Mouse (Mus musculus): ENCODE data around the gene Tbc1d17. TPM values are rescaled to one million over a fixed set of nuclear protein-coding genes. Genes with fewer than 3 reads are reported as not detected.

Tbc1d17 gene
- polyA plus RNA-seq, 1 experiment from 2014 or later = 60.9 TPM

GRCm38 (mm10) chr7:44857905-44858304 is 9.0 kb upstream of the Tbc1d17 start:
- ATAC-seq (ENCODE audit: low FRiP score) = no peak
- Histone ChIP-seq H3K9me3 (ENCODE audit: control insufficient read depth, low read length) (no peaks in the 10 kb centered on the region), H3K27me3 (ENCODE audit: control insufficient read depth, insufficient read depth, low read length) (no peaks in the 10 kb centered on the region), H3K9ac (ENCODE audit: low read depth, low read length) (peak overlapping the region; percentile 70), H3K4me2 (replicated peaks; ENCODE audit: low read depth, low read length) (peak overlapping the region; percentile 74), H3K4me1 (replicated peaks; ENCODE audit: control insufficient read depth, insufficient read depth, low read length) (peaks cover 16% of the 10 kb centered on the region), H3K27ac (ENCODE audit: low read depth, low read length) (no peak overlapping the region), H3K4me3 (ENCODE audit: low read depth, low read length) (peak overlapping the region; percentile 61), H3K36me3 (ENCODE audit: control insufficient read depth, insufficient read depth, low read length) (peaks cover under 1% of the 10 kb centered on the region; the same call in 1 of the 2 replicates)
- WGBS = 32% methylated on average over 8 of the region's 8 CpGs
- DNase-seq (ENCODE audit: low spot score) = peak; percentile 50

GRCm38 (mm10) chr7:44857042-44857552 is 8.2 kb upstream of the Tbc1d17 start, which contains the start of gene Pnkp:
Gene Pnkp (plus strand): TSS chr7:44857139.
- under 1% methylated on average over 32 of the region's 32 CpGs for WGBS
- peak within 1 kb of the TSS; percentile 70 for H3K9ac ChIP-seq (ENCODE audit: low read depth, low read length)
- H3K9me3 ChIP-seq (ENCODE audit: control insufficient read depth, low read length) = no peaks in the 10 kb centered on the region
- H3K4me1 ChIP-seq (replicated peaks; ENCODE audit: control insufficient read depth, insufficient read depth, low read length) = peaks cover 16% of the 10 kb centered on the region
- H3K4me3 ChIP-seq (ENCODE audit: low read depth, low read length) = peak within 1 kb of the TSS; percentile 61
- DNase-seq (ENCODE audit: low spot score) (peak; percentile 92), ATAC-seq (ENCODE audit: low FRiP score) (peak; percentile 36)
- no peaks in the 10 kb centered on the region; the same call in 1 of the 2 replicates for H3K36me3 ChIP-seq (ENCODE audit: control insufficient read depth, insufficient read depth, low read length)
- peak within 1 kb of the TSS; percentile 74 for H3K4me2 ChIP-seq (replicated peaks; ENCODE audit: low read depth, low read length)
- H3K27me3 ChIP-seq (ENCODE audit: control insufficient read depth, insufficient read depth, low read length) = no peaks in the 10 kb centered on the region
- H3K27ac ChIP-seq (ENCODE audit: low read depth, low read length) = peak within 1 kb of the TSS; percentile 87

GRCm38 (mm10) chr7:44856265-44856916 is 7.5 kb upstream of the Tbc1d17 start:
- DNase-seq (ENCODE audit: low spot score) (no peak), ATAC-seq (ENCODE audit: low FRiP score) (no peak)
- peak overlapping the region; percentile 74 for H3K4me2 ChIP-seq (replicated peaks; ENCODE audit: low read depth, low read length)
- peak overlapping the region; percentile 61 for H3K4me3 ChIP-seq (ENCODE audit: low read depth, low read length)
- no peaks in the 10 kb centered on the region; the same call in 1 of the 2 replicates for H3K36me3 ChIP-seq (ENCODE audit: control insufficient read depth, insufficient read depth, low read length)
- WGBS = 67% methylated on average over 9 of the region's 9 CpGs
- H3K4me1 ChIP-seq (replicated peaks; ENCODE audit: control insufficient read depth, insufficient read depth, low read length) = peaks cover 16% of the 10 kb centered on the region
- H3K27me3 ChIP-seq (ENCODE audit: control insufficient read depth, insufficient read depth, low read length) = no peaks in the 10 kb centered on the region
- no peaks in the 10 kb centered on the region for H3K9me3 ChIP-seq (ENCODE audit: control insufficient read depth, low read length)
- H3K27ac ChIP-seq (ENCODE audit: low read depth, low read length) = peak overlapping the region; percentile 87
- no peak overlapping the region for H3K9ac ChIP-seq (ENCODE audit: low read depth, low read length)

- 0 out of 2 replicates have a peak, but pooled peaks have one; percentile 17 for ATAC-seq (ENCODE audit: low FRiP score)
- H3K27me3 ChIP-seq (ENCODE audit: control insufficient read depth, insufficient read depth, low read length) = no peaks in the 10 kb centered on the region
- H3K9me3 ChIP-seq (ENCODE audit: control insufficient read depth, low read length) = no peaks in the 10 kb centered on the region
- H3K4me2 ChIP-seq (replicated peaks; ENCODE audit: low read depth, low read length) = peak overlapping the region; percentile 64
- peak overlapping the region; percentile 42 for H3K4me3 ChIP-seq (ENCODE audit: low read depth, low read length)
- no peaks in the 10 kb centered on the region; the same call in 1 of the 2 replicates for H3K36me3 ChIP-seq (ENCODE audit: control insufficient read depth, insufficient read depth, low read length)
- no peak for DNase-seq (ENCODE audit: low spot score)
- peaks cover 16% of the 10 kb centered on the region for H3K4me1 ChIP-seq (replicated peaks; ENCODE audit: control insufficient read depth, insufficient read depth, low read length)
- WGBS = 47% methylated on average over 10 of the region's 10 CpGs
- peak overlapping the region; percentile 86 for H3K27ac ChIP-seq (ENCODE audit: low read depth, low read length)
- H3K9ac ChIP-seq (ENCODE audit: low read depth, low read length) = peak overlapping the region; percentile 69
These were observed 6.2 kb upstream of the Tbc1d17 start for GRCm38 (mm10) chr7:44855036-44855435.

GRCm38 (mm10) chr7:44854356-44855031 is 5.6 kb upstream of the Tbc1d17 start:
- H3K27me3 ChIP-seq (ENCODE audit: control insufficient read depth, insufficient read depth, low read length) = no peaks in the 10 kb centered on the region
- H3K36me3 ChIP-seq (ENCODE audit: control insufficient read depth, insufficient read depth, low read length) = no peaks in the 10 kb centered on the region; the same call in 1 of the 2 replicates
- peak overlapping the region; percentile 69 for H3K9ac ChIP-seq (ENCODE audit: low read depth, low read length)
- WGBS = 1% methylated on average over 45 of the region's 45 CpGs
- H3K4me1 ChIP-seq (replicated peaks; ENCODE audit: control insufficient read depth, insufficient read depth, low read length) = peaks cover 16% of the 10 kb centered on the region
- peak overlapping the region; percentile 86 for H3K27ac ChIP-seq (ENCODE audit: low read depth, low read length)
- no peaks in the 10 kb centered on the region for H3K9me3 ChIP-seq (ENCODE audit: control insufficient read depth, low read length)
- peak overlapping the region; percentile 64 for H3K4me2 ChIP-seq (replicated peaks; ENCODE audit: low read depth, low read length)
- H3K4me3 ChIP-seq (ENCODE audit: low read depth, low read length) = peak overlapping the region; percentile 42
- ATAC-seq (ENCODE audit: low FRiP score) (peak; percentile 44), DNase-seq (ENCODE audit: low spot score) (peak; percentile 79)

GRCm38 (mm10) chr7:44853596-44854355 is 4.9 kb upstream of the Tbc1d17 start:
- H3K4me3 ChIP-seq (ENCODE audit: low read depth, low read length) = peak overlapping the region; percentile 42
- H3K4me2 ChIP-seq (replicated peaks; ENCODE audit: low read depth, low read length) = peak overlapping the region; percentile 64
- H3K9ac ChIP-seq (ENCODE audit: low read depth, low read length) = peak overlapping the region; percentile 69
- no peak for DNase-seq (ENCODE audit: low spot score)
- no peak for ATAC-seq (ENCODE audit: low FRiP score)
- H3K36me3 ChIP-seq (ENCODE audit: control insufficient read depth, insufficient read depth, low read length) = no peaks in the 10 kb centered on the region; the same call in 1 of the 2 replicates
- no peaks in the 10 kb centered on the region for H3K9me3 ChIP-seq (ENCODE audit: control insufficient read depth, low read length)
- H3K27me3 ChIP-seq (ENCODE audit: control insufficient read depth, insufficient read depth, low read length) = no peaks in the 10 kb centered on the region
- peaks cover 16% of the 10 kb centered on the region for H3K4me1 ChIP-seq (replicated peaks; ENCODE audit: control insufficient read depth, insufficient read depth, low read length)
- peak overlapping the region; percentile 86 for H3K27ac ChIP-seq (ENCODE audit: low read depth, low read length)
- 31% methylated on average over 22 of the region's 26 CpGs for WGBS

GRCm38 (mm10) chr7:44853065-44853464 is 4.2 kb upstream of the Tbc1d17 start:
- no peaks in the 10 kb centered on the region for H3K27me3 ChIP-seq (ENCODE audit: control insufficient read depth, insufficient read depth, low read length)
- peaks cover 14% of the 10 kb centered on the region for H3K4me1 ChIP-seq (replicated peaks; ENCODE audit: control insufficient read depth, insufficient read depth, low read length)
- no peaks in the 10 kb centered on the region for H3K9me3 ChIP-seq (ENCODE audit: control insufficient read depth, low read length)
- ATAC-seq (ENCODE audit: low FRiP score) (no peak), DNase-seq (ENCODE audit: low spot score) (no peak)
- H3K9ac ChIP-seq (ENCODE audit: low read depth, low read length) = no peak overlapping the region
- H3K27ac ChIP-seq (ENCODE audit: low read depth, low read length) = no peak overlapping the region
- no peaks in the 10 kb centered on the region; the same call in 1 of the 2 replicates for H3K36me3 ChIP-seq (ENCODE audit: control insufficient read depth, insufficient read depth, low read length)
- H3K4me2 ChIP-seq (replicated peaks; ENCODE audit: low read depth, low read length) = no peak overlapping the region
- WGBS = 85% methylated on average over 2 of the region's 2 CpGs
- H3K4me3 ChIP-seq (ENCODE audit: low read depth, low read length) = 0 out of 2 replicates have a peak overlapping the region, but pooled peaks have one; percentile 4

GRCm38 (mm10) chr7:44852259-44853027 is 3.6 kb upstream of the Tbc1d17 start:
- no peak overlapping the region for H3K27ac ChIP-seq (ENCODE audit: low read depth, low read length)
- 91% methylated on average over 35 of the region's 36 CpGs for WGBS
- ATAC-seq (ENCODE audit: low FRiP score) = no peak
- peaks cover 10% of the 10 kb centered on the region for H3K4me1 ChIP-seq (replicated peaks; ENCODE audit: control insufficient read depth, insufficient read depth, low read length)
- H3K27me3 ChIP-seq (ENCODE audit: control insufficient read depth, insufficient read depth, low read length) = no peaks in the 10 kb centered on the region
- H3K9ac ChIP-seq (ENCODE audit: low read depth, low read length) = no peak overlapping the region
- DNase-seq (ENCODE audit: low spot score) = no peak
- H3K4me2 ChIP-seq (replicated peaks; ENCODE audit: low read depth, low read length) = no peak overlapping the region
- H3K4me3 ChIP-seq (ENCODE audit: low read depth, low read length) = no peak overlapping the region
- H3K9me3 ChIP-seq (ENCODE audit: control insufficient read depth, low read length) = no peaks in the 10 kb centered on the region
- H3K36me3 ChIP-seq (ENCODE audit: control insufficient read depth, insufficient read depth, low read length) = no peaks in the 10 kb centered on the region; the same call in 1 of the 2 replicates

Data from hindbrain, embryonic 11.5 days (tissue).